Mouse (Mus musculus) left cerebral cortex, postnatal 36 days (tissue): Measurements from ENCODE around the gene Hid1. TPM values are rescaled to one million over a fixed set of nuclear protein-coding genes. Genes with fewer than 3 reads are reported as not detected.

Experiments used
- DNase-seq, 2 experiments: peaks; one replicate each; pipeline ENCODE4 v3.0.0; 2021 to 2022; ENCODE audit warnings: low spot score in 2 of 2, mixed read lengths in 1 of 2
- intact Hi-C: fragments of 180-260 bp; cut with DNase I; formaldehyde crosslinking; loops from one replicate; pipeline ENCODE4 v1.15.1; 2025
- total RNA-seq, 2 experiments: library from RNA; stranded (reverse); gene quantifications; 2 replicates each; pipeline ENCODE4 v1.2.3; 2021

Hid1 gene
- total RNA-seq, 2 experiments from 2014 or later: 106 to 107 TPM

- no peak for DNase-seq
- intact Hi-C loops: no loop called here
These were observed 9.7 kb upstream of the Hid1 start for GRCm38 (mm10) chr11:115377254-115377653.

DNA sequence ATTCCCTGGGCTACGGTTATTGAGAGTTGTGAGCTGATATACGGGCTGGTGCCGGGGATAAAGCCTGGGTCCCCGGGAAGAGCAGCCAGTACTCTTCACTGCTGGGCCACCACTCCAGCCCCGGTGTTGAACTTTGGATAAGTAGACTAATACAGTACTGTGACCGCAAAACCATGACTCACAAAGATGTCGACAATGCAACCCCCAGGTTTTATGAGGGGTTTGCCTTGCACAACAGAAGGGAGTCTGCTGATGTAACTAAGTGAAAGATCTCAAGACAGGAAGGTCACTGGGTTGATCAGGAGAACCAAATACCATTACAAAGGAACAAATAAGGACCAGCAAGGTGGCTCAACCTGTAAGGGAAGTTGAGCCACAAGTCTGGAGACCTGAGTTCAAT is 9.2 kb upstream of the Hid1 start:
- no peak for DNase-seq
- intact Hi-C loops: no loop called here

DNA sequence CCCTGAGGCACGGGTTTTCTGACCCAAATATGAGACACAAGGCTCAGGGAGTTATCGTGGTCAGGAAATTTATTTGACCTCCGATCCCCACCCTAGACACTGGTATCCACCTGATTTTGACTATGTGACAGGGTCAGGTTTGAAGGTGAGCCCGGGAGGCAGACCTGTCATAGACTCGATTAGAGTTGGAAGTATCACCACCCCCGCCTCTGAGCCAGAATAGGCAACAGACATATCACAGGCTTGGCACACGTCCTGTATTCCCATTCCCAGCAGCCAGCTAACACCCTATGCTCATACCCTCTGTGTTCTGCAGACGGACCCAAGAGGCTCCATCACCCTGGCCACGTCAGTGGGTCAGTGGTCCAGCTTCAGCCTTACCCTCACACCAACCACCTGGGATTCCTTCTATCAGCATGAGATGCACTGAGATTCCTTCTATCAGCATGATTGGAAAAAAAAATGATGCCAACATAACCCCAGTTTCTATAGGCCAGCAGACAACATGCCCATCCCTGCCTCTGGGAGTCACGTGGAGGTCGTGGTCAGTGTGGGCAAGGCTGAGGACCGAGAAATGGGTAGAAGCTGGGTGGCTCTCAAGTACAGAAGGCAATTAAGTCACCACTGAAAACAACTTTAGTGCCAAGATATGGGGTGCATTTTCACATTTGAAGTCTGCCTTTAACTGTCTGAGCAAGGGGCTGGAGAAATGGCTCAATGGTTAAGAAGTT is 7.3 kb upstream of the Hid1 start:
- intact Hi-C loops: no loop called here
- DNase-seq: peak; percentile 37 to 45

DNA sequence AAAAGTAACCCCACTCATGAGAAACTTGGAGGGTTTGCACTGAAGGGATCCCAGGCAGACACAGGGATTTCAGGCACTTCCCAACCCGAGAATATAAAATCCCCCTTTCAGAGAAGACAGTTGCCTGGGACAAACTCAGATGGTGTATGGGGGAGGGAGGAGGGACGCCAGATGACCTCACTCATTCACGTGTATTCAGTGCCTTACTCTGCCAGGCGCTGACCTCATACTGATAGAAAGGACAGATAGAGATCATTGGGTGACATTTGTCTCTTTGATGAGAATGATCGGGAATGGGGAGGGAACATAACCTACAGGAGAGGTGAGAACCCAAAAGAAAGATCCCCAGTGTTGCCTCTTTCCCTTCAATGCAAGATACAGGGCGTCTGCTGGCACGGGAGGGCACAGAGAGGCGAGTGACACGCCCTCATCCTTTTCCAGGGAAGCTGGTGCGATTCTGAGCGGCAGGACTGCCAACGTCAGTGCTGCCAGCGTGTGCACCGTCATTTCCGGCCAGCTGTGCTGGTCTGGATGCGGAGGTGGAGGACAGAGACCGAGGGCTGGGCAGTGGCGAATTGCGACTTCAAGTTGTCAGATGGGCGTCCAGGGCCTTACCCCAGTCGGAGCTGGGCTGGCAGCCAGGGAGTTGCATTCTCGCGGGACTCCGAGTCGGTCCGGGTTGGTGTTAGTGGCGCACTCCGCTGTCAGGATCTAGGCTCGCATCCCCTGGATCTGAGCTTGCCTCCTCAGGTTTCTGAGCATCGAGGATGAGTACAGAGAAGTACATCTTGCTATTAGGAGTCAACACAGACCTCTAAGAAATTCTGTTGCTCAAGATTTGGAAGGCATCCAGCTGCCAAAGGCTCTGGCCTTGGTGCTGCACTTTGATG is 6.5 kb upstream of the Hid1 start:
- intact Hi-C loops: no loop called here
- peak; percentile 73 to 78 for DNase-seq

- no peak for DNase-seq
- intact Hi-C loops: no loop called here
These were observed 5.2 kb upstream of the Hid1 start for GRCm38 (mm10) chr11:115372737-115373136.

- no peak for DNase-seq
- intact Hi-C loops: no loop called here
These were observed 4.5 kb upstream of the Hid1 start for GRCm38 (mm10) chr11:115372015-115372414.

DNA sequence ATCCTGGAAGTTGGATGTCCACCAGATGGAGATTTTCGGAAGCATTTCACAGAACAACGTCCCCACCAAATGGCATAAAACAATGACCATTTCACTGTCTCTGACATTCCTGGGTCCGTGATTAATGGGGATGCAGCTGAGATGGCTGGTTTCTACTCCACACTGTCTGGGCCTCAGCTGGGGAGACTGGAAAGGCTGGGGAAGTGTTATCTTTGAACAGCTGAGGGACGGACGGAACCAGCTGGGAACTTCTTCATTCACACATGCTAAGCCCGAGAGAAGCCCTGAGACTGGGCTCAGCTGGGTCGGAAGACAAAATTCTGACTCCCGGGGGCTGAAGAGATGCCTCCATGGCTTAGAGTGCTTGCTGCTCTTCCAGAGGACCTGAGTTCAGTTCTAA is 3.8 kb upstream of the Hid1 start:
- no peak for DNase-seq
- intact Hi-C loops: no loop called here

DNA sequence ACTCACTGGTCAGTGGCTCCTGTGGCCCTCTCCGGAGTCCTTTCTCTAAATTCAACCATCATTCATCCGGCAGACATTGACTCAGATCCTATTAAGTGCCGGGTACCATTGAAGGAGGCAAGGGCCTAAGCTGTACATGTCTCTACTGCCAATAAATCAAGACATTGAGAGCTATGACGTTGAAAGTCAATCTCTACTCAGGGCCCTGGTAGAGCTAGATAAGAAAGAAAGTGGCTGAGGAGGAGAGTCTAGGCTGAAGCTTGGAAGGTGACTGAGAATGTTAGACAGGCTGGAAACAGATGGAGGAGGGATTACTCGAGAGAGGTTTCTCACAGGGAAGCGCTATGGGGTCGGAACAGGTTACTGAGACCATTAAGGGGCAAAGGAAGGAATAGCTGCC is 2.8 kb upstream of the Hid1 start:
- DNase-seq: no peak
- intact Hi-C loops: no loop called here

GRCm38 (mm10) chr11:115366706-115367394 is 706 bp downstream of the Hid1 start:
- intact Hi-C loops: loop anchor here (2.0 kb wide), 1 partner anchor 54 kb away; the partner anchor contains the start of gene Kctd2

GRCm38 (mm10) chr11:115366039-115366705 is 1.4 kb downstream of the Hid1 start:
- no peak for DNase-seq
- intact Hi-C loops: loop anchor here (2.0 kb wide), 1 partner anchor 55 kb away; the partner anchor contains the start of gene Kctd2

More at GRCm38 (mm10) chr11:115366706-115367394, 706 bp downstream of the Hid1 start:
- peak; percentile 55 to 70 for DNase-seq

- intact Hi-C loops: no loop called here
These were observed 3.4 kb downstream of the Hid1 start for GRCm38 (mm10) chr11:115364136-115364535.

GRCm38 (mm10) chr11:115359726-115360125 is 7.8 kb downstream of the Hid1 start:
- no peak for DNase-seq
- intact Hi-C loops: loop anchor here (5.0 kb wide), 1 partner anchor 113 kb away; no protein-coding TSS in a partner anchor

More at GRCm38 (mm10) chr11:115364136-115364535, 3.4 kb downstream of the Hid1 start:
- no peak for DNase-seq

GRCm38 (mm10) chr11:115359293-115359692 is 8.3 kb downstream of the Hid1 start:
- DNase-seq: no peak
- intact Hi-C loops: loop anchor here (5.0 kb wide), 1 partner anchor 113 kb away; no protein-coding TSS in a partner anchor

GRCm38 (mm10) chr11:115358468-115358867 is 9.1 kb downstream of the Hid1 start:
- intact Hi-C loops: loop anchor here (5.0 kb wide), 1 partner anchor 114 kb away; no protein-coding TSS in a partner anchor

DNA sequence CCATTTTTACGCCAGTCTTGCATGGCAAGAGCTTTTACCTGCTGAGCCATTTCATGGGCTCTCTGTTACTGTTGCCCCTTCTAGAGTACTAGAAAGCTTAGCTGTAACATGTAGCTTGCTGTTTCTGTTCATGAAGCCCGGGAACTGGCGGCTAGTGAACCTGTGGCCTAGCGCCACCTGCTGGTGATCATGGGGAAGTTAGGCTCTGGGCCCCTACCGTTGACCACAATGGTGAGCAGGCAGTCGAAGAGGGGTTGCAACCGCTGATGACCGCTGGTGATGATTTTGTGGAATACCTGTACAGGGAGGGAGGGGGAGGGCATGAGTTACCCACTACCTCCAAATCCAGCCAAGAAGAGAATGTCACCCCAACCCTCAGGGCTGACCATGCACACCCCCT is 13.4 kb downstream of the Hid1 start:
- intact Hi-C loops: no loop called here
- DNase-seq: peak; percentile 50 to 57

More at GRCm38 (mm10) chr11:115358468-115358867, 9.1 kb downstream of the Hid1 start:
- DNase-seq: peak; percentile 55 to 61

DNA sequence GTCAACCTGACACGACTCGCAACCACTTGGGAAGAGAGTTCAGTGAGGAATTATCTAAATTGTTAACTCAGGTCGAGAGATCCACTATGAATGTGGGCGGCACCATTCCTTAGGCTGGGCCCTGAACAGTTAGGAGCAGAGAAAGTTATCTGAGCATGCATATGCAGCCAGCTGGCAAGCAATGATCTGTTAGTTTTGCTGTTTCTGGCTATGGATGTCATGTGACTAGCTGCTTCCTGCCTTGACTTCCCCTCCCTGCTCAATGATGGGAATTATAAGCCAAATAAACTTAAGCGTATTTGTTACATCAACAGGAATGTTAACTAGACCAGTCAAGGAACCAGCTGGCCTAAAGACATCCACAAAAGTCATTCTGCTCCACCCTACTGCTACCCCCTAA is 14.2 kb downstream of the Hid1 start:
- intact Hi-C loops: loop anchor here (1.0 kb wide), 1 partner anchor 31 kb away; the partner anchor contains the start of gene Ush1g

GRCm38 (mm10) chr11:115349976-115350375 is 17.6 kb downstream of the Hid1 start:
- no peak for DNase-seq
- intact Hi-C loops: no loop called here

More for the DNA sequence above, 14.2 kb downstream of the Hid1 start:
- DNase-seq: no peak

- intact Hi-C loops: no loop called here
- DNase-seq: no peak
These were observed 18.8 kb downstream of the Hid1 start for GRCm38 (mm10) chr11:115348681-115349248.

DNA sequence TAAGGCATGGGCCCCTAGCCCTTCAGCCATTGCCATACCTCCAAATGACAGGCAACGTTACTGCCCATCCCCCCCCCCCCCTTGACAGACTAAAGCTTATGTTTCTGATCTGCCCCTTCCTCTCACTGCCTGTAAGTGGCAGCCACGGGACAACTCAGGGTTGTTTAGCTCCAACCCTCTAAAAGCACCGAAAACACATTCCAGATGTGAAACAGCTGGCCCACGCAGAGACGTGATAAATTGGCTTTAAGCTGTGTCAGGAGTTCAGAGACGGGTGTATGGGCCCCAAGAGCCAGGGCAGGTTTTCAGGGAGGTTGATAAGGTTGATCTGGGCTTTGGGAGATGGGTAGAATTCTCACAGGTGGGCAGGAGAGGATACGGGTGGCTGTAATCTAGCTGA is 22.0 kb downstream of the Hid1 start:
- intact Hi-C loops: no loop called here
- no peak for DNase-seq
